Mouse (Mus musculus): ENCODE measurements at regions not wholly inside any gene's neighbourhood (a gene's known extent, or its start where the extent isn't known, plus 50 kb on each side); places are given as distances from the start of the nearest gene placed in this dataset.

DNA sequence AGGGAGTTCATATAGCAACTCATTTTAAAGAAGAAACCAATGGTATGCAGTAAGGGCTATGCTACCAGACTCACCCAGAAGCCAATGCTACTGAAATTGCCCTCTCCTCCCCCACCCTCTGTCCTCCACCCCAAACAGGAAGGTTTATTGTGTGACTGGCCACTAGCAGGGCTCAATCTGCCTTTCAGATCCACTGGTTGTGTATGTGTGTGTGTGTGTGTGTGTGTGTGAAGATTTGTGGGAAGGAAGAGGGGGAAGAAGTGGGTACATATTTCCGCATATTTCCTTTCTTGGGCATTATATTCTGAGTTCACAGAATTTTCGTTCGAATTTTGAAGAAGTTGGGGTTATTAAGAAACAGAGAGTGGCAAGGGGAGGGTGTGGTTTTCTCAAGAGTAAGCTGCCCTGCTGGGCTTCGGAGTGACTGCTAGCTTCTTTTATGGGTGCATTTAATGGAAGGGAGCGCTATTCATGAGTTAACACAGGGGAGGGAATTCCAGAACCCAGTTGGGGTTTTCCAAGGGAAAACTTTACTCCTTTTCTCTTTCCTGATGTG is 61.5 kb upstream of the Tmpo start:
- TF ChIP-seq CTCF (IDR thresholded peaks at IDR 0.05; ENCODE audit: control insufficient read depth, insufficient read depth, low read length) (no peak), POLR2A (IDR thresholded peaks at IDR 0.05; ENCODE audit: borderline replicate concordance, control insufficient read depth, low read depth, low read length) (no peak)
